21 mouse cellular contexts compared by ENCODE assay signal in genomic region chr16:36209967-36210453, GRCm38 (mm10). TPM values are rescaled to one million over a fixed set of nuclear protein-coding genes. Genes with fewer than 3 reads are reported as not detected.
"Had no signal": no experiment of that assay in that cellular context is flagged by ENCODE, and none has a peak within 500 bp of the region (broad histone marks: within the 10 kb centered on the region; RNA-seq: fewer than 3 reads in every experiment).

Gene Gm5416, plus strand, starts transcription at chr16:36210403.

- H3K9me3 ChIP-seq: neural tube, embryonic 15.5 days; stomach, embryonic 15.5 days had no signal

- H3K36me3 ChIP-seq: neural tube, embryonic 15.5 days; stomach, embryonic 15.5 days had no signal

- H3K9ac ChIP-seq: neural tube, embryonic 15.5 days; stomach, embryonic 15.5 days had no signal

- H3K4me3 ChIP-seq: neural tube, embryonic 15.5 days; stomach, embryonic 15.5 days had no signal

- H3K4me2 ChIP-seq: neural tube, embryonic 15.5 days; stomach, embryonic 15.5 days had no signal

- DNase-seq: retina, postnatal 1 day; right cerebral cortex, adult 18-20 months; right cerebral cortex, postnatal 14 days; right cerebral cortex, postnatal 25 days; right cerebral cortex, postnatal 4 days; spleen, adult 18-20 months; thymus, adult 18-20 months; thymus, adult 2 months; thymus, postnatal 14 days; thymus, postnatal 25 days; thymus, postnatal 36 days; thymus, postnatal 4 days had no signal

- H3K27me3 ChIP-seq: neural tube, embryonic 15.5 days; stomach, embryonic 15.5 days had no signal

- H3K27ac ChIP-seq: neural tube, embryonic 15.5 days; stomach, embryonic 15.5 days; stomach, postnatal 0 days had no signal

- H3K4me1 ChIP-seq: neural tube, embryonic 15.5 days; stomach, embryonic 15.5 days had no signal

RNA-seq across cellular contexts. Expression of gene Gm5416, which starts in this region (rescaled TPM):
- total RNA-seq: neutrophil, adult 5-6 weeks had no signal
- polyA plus RNA-seq: neural tube, embryonic 14.5 days; neural tube, embryonic 15.5 days; small intestine, adult 2 months; spleen, adult 2 months; stomach, embryonic 14.5 days; thymus, adult 2 months; urinary bladder, adult 2 months had no signal
